Mouse (Mus musculus) C2C12 (cell line): ENCODE data around the gene Gm21972.

Source experiments
- MYOD1 ChIP-seq: IDR thresholded peaks from one replicate; pipeline ENCODE4 v1.6.1; 2011; ENCODE audit warnings: low read depth; ENCODE audit not compliant: control insufficient read depth, insufficient read length
- MYOG ChIP-seq: IDR thresholded peaks from one replicate; pipeline ENCODE4 v1.6.1; 2011; ENCODE audit not compliant: control insufficient read depth, insufficient read length; ENCODE audit errors: extremely low read depth

- TF ChIP-seq MYOG (no peak), MYOD1 (no peak)
These were observed 9.7 kb downstream of the Gm21972 start for GRCm38 (mm10) chr1:86143165-86143564.
